Mouse (Mus musculus): ENCODE measurements around the gene 5530401A14Rik. TPM values are rescaled to one million over a fixed set of nuclear protein-coding genes. Genes with fewer than 3 reads are reported as not detected.

Gene 5530401A14Rik
- polyA plus RNA-seq, 1 experiment from 2014 or later: 0.05 TPM

- H3K9ac ChIP-seq (ENCODE audit: low read depth, low read length): no peak overlapping the region
- no peak for ATAC-seq
- no peak overlapping the region for H3K27ac ChIP-seq (ENCODE audit: low read length)
- no peak overlapping the region for H3K4me3 ChIP-seq (ENCODE audit: low read length)
- H3K27me3 ChIP-seq (replicated peaks; ENCODE audit: control insufficient read depth, insufficient read depth, low read length): no peaks in the 10 kb centered on the region
- H3K4me1 ChIP-seq (ENCODE audit: control insufficient read depth, insufficient read depth, low read length): no peaks in the 10 kb centered on the region
- 92% methylated on average over 2 of the region's 2 CpGs for WGBS
- H3K36me3 ChIP-seq (ENCODE audit: control insufficient read depth, insufficient read depth, low read length): no peaks in the 10 kb centered on the region
- no peak overlapping the region for H3K4me2 ChIP-seq (ENCODE audit: low read depth, low read length)
- no peaks in the 10 kb centered on the region for H3K9me3 ChIP-seq (ENCODE audit: control insufficient read depth, low read length)
Observed at GRCm38 (mm10) chr11:81923096-81923495, 62.6 kb downstream of the 5530401A14Rik start.

GRCm38 (mm10) chr11:81923626-81924025 is 63.2 kb downstream of the 5530401A14Rik start:
- Histone ChIP-seq H3K27ac (ENCODE audit: low read length) (no peak overlapping the region), H3K9ac (ENCODE audit: low read depth, low read length) (no peak overlapping the region), H3K27me3 (replicated peaks; ENCODE audit: control insufficient read depth, insufficient read depth, low read length) (no peaks in the 10 kb centered on the region), H3K4me2 (ENCODE audit: low read depth, low read length) (no peak overlapping the region), H3K36me3 (ENCODE audit: control insufficient read depth, insufficient read depth, low read length) (no peaks in the 10 kb centered on the region), H3K4me3 (ENCODE audit: low read length) (no peak overlapping the region), H3K4me1 (ENCODE audit: control insufficient read depth, insufficient read depth, low read length) (no peaks in the 10 kb centered on the region), H3K9me3 (ENCODE audit: control insufficient read depth, low read length) (no peaks in the 10 kb centered on the region)
- WGBS: 83% methylated on average over 4 of the region's 4 CpGs
- ATAC-seq: no peak

- no peaks in the 10 kb centered on the region for H3K4me1 ChIP-seq (ENCODE audit: control insufficient read depth, insufficient read depth, low read length)
- no peaks in the 10 kb centered on the region for H3K27me3 ChIP-seq (replicated peaks; ENCODE audit: control insufficient read depth, insufficient read depth, low read length)
- H3K4me3 ChIP-seq (ENCODE audit: low read length): no peak overlapping the region
- ATAC-seq: no peak
- H3K9me3 ChIP-seq (ENCODE audit: control insufficient read depth, low read length): no peaks in the 10 kb centered on the region
- H3K4me2 ChIP-seq (ENCODE audit: low read depth, low read length): no peak overlapping the region
- H3K9ac ChIP-seq (ENCODE audit: low read depth, low read length): no peak overlapping the region
- H3K36me3 ChIP-seq (ENCODE audit: control insufficient read depth, insufficient read depth, low read length): no peaks in the 10 kb centered on the region
- H3K27ac ChIP-seq (ENCODE audit: low read length): no peak overlapping the region
Observed at GRCm38 (mm10) chr11:81926393-81926792, 65.9 kb downstream of the 5530401A14Rik start.

- Histone ChIP-seq H3K4me3 (ENCODE audit: low read length) (no peak overlapping the region), H3K9ac (ENCODE audit: low read depth, low read length) (no peak overlapping the region), H3K4me1 (ENCODE audit: control insufficient read depth, insufficient read depth, low read length) (no peaks in the 10 kb centered on the region), H3K36me3 (ENCODE audit: control insufficient read depth, insufficient read depth, low read length) (no peaks in the 10 kb centered on the region), H3K27ac (ENCODE audit: low read length) (no peak overlapping the region), H3K27me3 (replicated peaks; ENCODE audit: control insufficient read depth, insufficient read depth, low read length) (no peaks in the 10 kb centered on the region), H3K4me2 (ENCODE audit: low read depth, low read length) (no peak overlapping the region), H3K9me3 (ENCODE audit: control insufficient read depth, low read length) (no peaks in the 10 kb centered on the region)
- 96% methylated on average over 1 of the region's 1 CpGs for WGBS
- no peak for ATAC-seq
Observed at GRCm38 (mm10) chr11:81937516-81937915, 77.0 kb downstream of the 5530401A14Rik start.

GRCm38 (mm10) chr11:81940988-81941387 is 80.5 kb downstream of the 5530401A14Rik start:
- Histone ChIP-seq H3K27me3 (replicated peaks; ENCODE audit: control insufficient read depth, insufficient read depth, low read length) (no peaks in the 10 kb centered on the region), H3K4me2 (ENCODE audit: low read depth, low read length) (no peak overlapping the region), H3K9ac (ENCODE audit: low read depth, low read length) (no peak overlapping the region), H3K4me1 (ENCODE audit: control insufficient read depth, insufficient read depth, low read length) (no peaks in the 10 kb centered on the region), H3K27ac (ENCODE audit: low read length) (no peak overlapping the region), H3K4me3 (ENCODE audit: low read length) (no peak overlapping the region), H3K36me3 (ENCODE audit: control insufficient read depth, insufficient read depth, low read length) (no peaks in the 10 kb centered on the region), H3K9me3 (ENCODE audit: control insufficient read depth, low read length) (no peaks in the 10 kb centered on the region)
- WGBS: 21% methylated on average over 1 of the region's 1 CpGs
- no peak for ATAC-seq

- no peak for ATAC-seq
- Histone ChIP-seq H3K9me3 (ENCODE audit: control insufficient read depth, low read length) (no peaks in the 10 kb centered on the region), H3K9ac (ENCODE audit: low read depth, low read length) (no peak overlapping the region), H3K4me1 (ENCODE audit: control insufficient read depth, insufficient read depth, low read length) (no peaks in the 10 kb centered on the region), H3K4me2 (ENCODE audit: low read depth, low read length) (no peak overlapping the region), H3K27ac (ENCODE audit: low read length) (no peak overlapping the region), H3K4me3 (ENCODE audit: low read length) (no peak overlapping the region), H3K27me3 (replicated peaks; ENCODE audit: control insufficient read depth, insufficient read depth, low read length) (no peaks in the 10 kb centered on the region), H3K36me3 (ENCODE audit: control insufficient read depth, insufficient read depth, low read length) (no peaks in the 10 kb centered on the region)
- WGBS: 100% methylated on average over 1 of the region's 1 CpGs
Observed at GRCm38 (mm10) chr11:81942167-81942566, 81.7 kb downstream of the 5530401A14Rik start.

Other genes starting within 250 kb of the 5530401A14Rik start
- gene Asic2, start 107.8 kb downstream of the 5530401A14Rik start, polyA plus RNA-seq (2015; fragmentation: Nextera tagmentation; extraction: Ambion mirVana): 0.15 and 0.16 TPM in 2 replicates
- gene Ccl2, start 174.9 kb downstream of the 5530401A14Rik start, polyA plus RNA-seq (2015; fragmentation: Nextera tagmentation; extraction: Ambion mirVana): 6.7 and 8.3 TPM in 2 replicates
- not detected in 2 replicates for gene Gm17268, start 177.9 kb downstream of the 5530401A14Rik start, polyA plus RNA-seq (2015; fragmentation: Nextera tagmentation; extraction: Ambion mirVana)
- 3.0 and 3.1 TPM in 2 replicates for gene Ccl7, start 185.0 kb downstream of the 5530401A14Rik start, polyA plus RNA-seq (2015; fragmentation: Nextera tagmentation; extraction: Ambion mirVana)
- gene Ccl11, start 197.2 kb downstream of the 5530401A14Rik start, polyA plus RNA-seq (2015; fragmentation: Nextera tagmentation; extraction: Ambion mirVana): 105 and 109 TPM in 2 replicates
- gene Ccl12, start 241.2 kb downstream of the 5530401A14Rik start, polyA plus RNA-seq (2015; fragmentation: Nextera tagmentation; extraction: Ambion mirVana): 1.4 and 2.7 TPM in 2 replicates